Mouse (Mus musculus) layer of hippocampus, postnatal 25 days (tissue): ENCODE results near the gene Hoxd1. TPM values are rescaled to one million over a fixed set of nuclear protein-coding genes. Genes with fewer than 3 reads are reported as not detected.

ENCODE experiments used
- DNase-seq, 2 experiments: peaks; one replicate each; pipeline ENCODE4 v3.0.0; 2022; ENCODE audit warnings: mixed read lengths in 2 of 2, low spot score in 1 of 2; ENCODE audit errors: extremely low spot score in 1 of 2
- total RNA-seq, 2 experiments: library from RNA; stranded (reverse); gene quantifications; 2 replicates each; pipeline ENCODE4 v1.2.3; 2021

Gene Hoxd1
- total RNA-seq, 2 experiments from 2014 or later = 0.20 to 0.26 TPM

GRCm38 (mm10) chr2:74747661-74748141, 15.1 kb upstream of the Hoxd1 start:
- no peak for DNase-seq

- no peak for DNase-seq
Observed at GRCm38 (mm10) chr2:74748436-74748995, 14.3 kb upstream of the Hoxd1 start.

- no peak for DNase-seq
Observed at GRCm38 (mm10) chr2:74749337-74750121, 13.3 kb upstream of the Hoxd1 start.

GRCm38 (mm10) chr2:74750731-74751250, 12.0 kb upstream of the Hoxd1 start:
- DNase-seq = no peak

- DNase-seq = no peak
Observed at GRCm38 (mm10) chr2:74751861-74752260, 10.9 kb upstream of the Hoxd1 start.

- no peak for DNase-seq
Observed at GRCm38 (mm10) chr2:74752431-74753174, 10.2 kb upstream of the Hoxd1 start.

- DNase-seq = no peak
Observed at GRCm38 (mm10) chr2:74753175-74753523, 9.6 kb upstream of the Hoxd1 start.

- no peak for DNase-seq
Observed at GRCm38 (mm10) chr2:74753711-74754110, 9.1 kb upstream of the Hoxd1 start.

- DNase-seq = no peak
Observed at GRCm38 (mm10) chr2:74760146-74760545, 2.6 kb upstream of the Hoxd1 start.

GRCm38 (mm10) chr2:74761941-74762340, 839 bp upstream of the Hoxd1 start:
- no peak for DNase-seq

GRCm38 (mm10) chr2:74763245-74763735, 510 bp downstream of the Hoxd1 start:
- no peak for DNase-seq

GRCm38 (mm10) chr2:74763976-74764375, 1.2 kb downstream of the Hoxd1 start:
- DNase-seq = no peak

- no peak for DNase-seq
Observed at GRCm38 (mm10) chr2:74774359-74774758, 11.6 kb downstream of the Hoxd1 start.

- DNase-seq = no peak
Observed at GRCm38 (mm10) chr2:74777536-74778275, 14.9 kb downstream of the Hoxd1 start.

- no peak for DNase-seq
Observed at GRCm38 (mm10) chr2:74781386-74781785, 18.6 kb downstream of the Hoxd1 start.

- no peak for DNase-seq
Observed at GRCm38 (mm10) chr2:74795531-74795930, 32.8 kb downstream of the Hoxd1 start.

- no peak for DNase-seq
Observed at GRCm38 (mm10) chr2:74808431-74808830, 45.7 kb downstream of the Hoxd1 start.
